Mouse (Mus musculus): ENCODE results near the gene Qrich1.

DNA sequence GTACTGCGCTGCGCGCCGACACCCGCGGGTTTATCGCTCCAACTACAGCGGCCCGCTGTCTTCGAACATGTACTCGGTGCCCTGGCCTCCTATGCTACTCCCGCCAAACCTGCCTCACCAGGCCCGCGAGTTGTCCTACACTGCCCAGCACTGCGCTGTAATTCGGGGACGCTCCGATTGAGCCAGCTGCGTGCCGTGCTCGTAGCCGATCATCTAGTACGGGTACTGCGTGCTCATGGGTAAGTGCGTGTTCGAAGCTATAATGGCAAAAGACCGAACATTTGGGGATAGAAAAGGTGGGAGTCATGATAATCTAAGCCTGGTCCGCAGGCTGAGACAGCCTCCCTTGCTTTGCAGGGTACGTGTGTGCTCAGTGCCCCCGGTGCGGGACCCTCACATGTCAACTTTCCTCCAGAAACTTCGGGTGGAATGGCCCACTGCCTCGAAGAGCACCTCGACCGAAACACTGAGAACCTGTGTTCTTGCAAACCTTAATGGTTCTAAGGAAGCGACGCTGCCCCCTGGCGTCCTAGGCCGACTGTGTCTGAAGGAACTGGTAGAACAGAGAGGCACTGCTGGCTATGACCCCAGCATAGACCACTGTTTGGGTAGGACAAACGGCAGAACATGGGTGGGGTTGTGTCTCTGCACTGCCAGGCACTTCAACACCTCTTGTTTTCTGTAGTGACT is 53.7 kb downstream of the Qrich1 start:
- peak; percentile 60 for TF ChIP-seq CTCF (conservative IDR thresholded peaks at IDR 0.05; ENCODE audit: low read length)
- no peak for TF ChIP-seq NANOG (IDR thresholded peaks at IDR 0.05; ENCODE audit: borderline replicate concordance, low read length)
